Mouse (Mus musculus): ENCODE measurements around the gene Efcab14. TPM values are rescaled to one million over a fixed set of nuclear protein-coding genes. Genes with fewer than 3 reads are reported as not detected.
A peak's percentile ranks its signal among the peaks of the same experiment; 100 is the strongest.

Efcab14 gene
- polyA plus RNA-seq (2015; fragmentation: Nextera tagmentation; extraction: Ambion mirVana), result 24.4 and 26.8 TPM in 2 replicates

DNA sequence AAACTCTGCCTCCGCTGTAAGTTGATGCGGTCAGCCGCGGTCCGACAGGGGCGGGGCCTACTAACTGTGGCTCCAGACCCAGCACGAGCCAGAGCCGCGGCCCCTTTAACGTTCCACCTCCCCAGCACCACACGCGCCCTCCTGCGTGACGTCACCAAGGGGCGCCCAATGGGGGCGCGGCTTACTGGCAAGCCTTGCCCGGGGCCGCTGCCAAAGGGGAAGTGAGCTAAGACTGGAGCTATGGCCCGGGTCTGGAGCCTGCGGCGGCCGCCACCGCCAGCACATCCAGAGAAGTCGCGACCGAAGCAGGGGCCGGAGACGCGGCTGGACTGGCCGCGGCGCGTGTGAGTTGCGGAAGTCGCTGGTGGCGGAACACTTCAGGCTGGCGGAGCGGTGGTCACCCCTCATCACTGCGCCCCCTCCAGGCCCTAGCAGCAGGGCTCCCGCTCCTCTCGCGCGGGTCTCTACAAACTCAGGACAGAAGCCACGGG is at the start of gene Efcab14:
Gene Efcab14, plus strand, starts transcription at position 194 of the 491 bp plus-strand sequence.
- under 1% methylated on average over 39 of the region's 45 CpGs for WGBS

DNA sequence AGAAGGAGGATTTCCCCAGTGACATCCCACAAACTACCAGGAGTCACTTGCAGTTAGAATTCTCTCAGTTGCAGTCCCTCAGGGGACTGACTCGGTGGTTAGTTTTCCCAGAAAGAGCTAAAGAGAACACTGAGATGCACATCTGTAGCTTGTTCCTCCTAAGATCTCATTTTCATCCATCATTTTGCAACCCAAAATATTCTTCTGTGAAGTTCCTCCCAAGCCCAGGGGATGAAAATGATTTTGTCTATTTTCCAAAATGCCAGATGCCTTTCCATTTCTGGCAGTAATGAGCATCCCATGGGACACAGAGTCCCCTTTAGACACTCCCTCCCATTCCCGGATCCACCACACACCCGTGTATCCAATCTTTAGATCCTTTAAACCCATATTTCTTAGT is 36.1 kb upstream of the Efcab14 start:
- H3K36me3 ChIP-seq (ENCODE audit: insufficient read depth, low read length), result no peaks in the 10 kb centered on the region
- no peak overlapping the region for H3K27ac ChIP-seq (ENCODE audit: low read length)
- H3K9ac ChIP-seq (replicated peaks; ENCODE audit: low read depth), result no peak overlapping the region
- H3K27me3 ChIP-seq (replicated peaks; ENCODE audit: insufficient read depth, low read length), result no peaks in the 10 kb centered on the region
- H3K9me3 ChIP-seq (ENCODE audit: low read length), result no peaks in the 10 kb centered on the region
- no peak for TF ChIP-seq EP300 (IDR thresholded peaks at IDR 0.05)
- TF ChIP-seq CTCF (IDR thresholded peaks at IDR 0.05), result no peak
- H3K4me3 ChIP-seq (ENCODE audit: low read depth, low read length), result no peak overlapping the region
- ATAC-seq (no peak), DNase-seq (ENCODE audit: low spot score) (no peak)
- no peak overlapping the region for H3K4me2 ChIP-seq (replicated peaks; ENCODE audit: low read depth, low read length)
- 61% methylated on average over 3 of the region's 3 CpGs for WGBS
- H3K4me1 ChIP-seq (ENCODE audit: insufficient read depth, low read depth, low read length), result no peaks in the 10 kb centered on the region

More for the DNA sequence above, at the start of gene Efcab14:
- no peaks in the 10 kb centered on the region; the same call in 1 of the 2 replicates for H3K4me1 ChIP-seq (ENCODE audit: insufficient read depth, low read depth, low read length)
- H3K27me3 ChIP-seq (replicated peaks; ENCODE audit: insufficient read depth, low read length), result no peaks in the 10 kb centered on the region
- peak within 1 kb of the TSS; percentile 74 for H3K4me3 ChIP-seq (ENCODE audit: low read depth, low read length)
- H3K4me2 ChIP-seq (replicated peaks; ENCODE audit: low read depth, low read length), result peak within 1 kb of the TSS; percentile 80
- peaks cover 6% of the 10 kb centered on the region; the same call in 1 of the 2 replicates for H3K36me3 ChIP-seq (ENCODE audit: insufficient read depth, low read length)
- no peaks in the 10 kb centered on the region for H3K9me3 ChIP-seq (ENCODE audit: low read length)
- no peak for TF ChIP-seq EP300 (IDR thresholded peaks at IDR 0.05)
- peak; percentile 67 for TF ChIP-seq CTCF (IDR thresholded peaks at IDR 0.05)
- DNase-seq (ENCODE audit: low spot score), result peak; percentile 98
- H3K9ac ChIP-seq (replicated peaks; ENCODE audit: low read depth), result peak within 1 kb of the TSS; percentile 78
- peak within 1 kb of the TSS; percentile 92 for H3K27ac ChIP-seq (ENCODE audit: low read length)
- ATAC-seq, result peak; percentile 100

DNA sequence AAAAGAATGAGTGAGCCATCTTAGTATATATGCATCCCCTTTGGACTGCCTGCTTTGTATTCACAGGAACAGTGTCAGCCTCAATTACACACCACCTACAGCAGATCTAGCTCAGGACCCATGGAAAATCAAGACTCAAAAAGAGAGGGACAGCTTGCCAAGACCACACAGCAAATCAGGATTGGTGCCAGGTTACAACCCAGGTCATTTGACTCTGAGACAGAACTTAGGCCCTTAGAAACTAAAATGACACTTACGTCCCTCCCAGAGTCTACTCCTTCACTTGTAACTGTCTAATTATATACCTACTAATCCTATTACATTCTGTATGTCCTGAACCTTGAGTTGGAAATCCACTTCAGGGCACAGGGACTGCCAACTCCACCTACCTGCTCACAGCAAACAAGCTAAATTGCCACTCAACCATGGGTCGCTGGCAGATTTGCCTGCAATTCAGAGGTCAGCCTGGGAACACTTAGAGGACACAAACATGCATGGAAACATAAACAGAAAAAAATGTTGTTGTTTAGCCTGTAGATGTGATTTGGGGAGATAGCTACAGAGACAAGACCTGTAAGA is 33.5 kb upstream of the Efcab14 start:
- H3K4me1 ChIP-seq (ENCODE audit: insufficient read depth, low read depth, low read length), result no peaks in the 10 kb centered on the region
- H3K9ac ChIP-seq (replicated peaks; ENCODE audit: low read depth), result no peak overlapping the region
- no peaks in the 10 kb centered on the region for H3K36me3 ChIP-seq (ENCODE audit: insufficient read depth, low read length)
- no peak for ATAC-seq
- WGBS, result 58% methylated on average over 2 of the region's 2 CpGs
- no peak overlapping the region for H3K27ac ChIP-seq (ENCODE audit: low read length)
- no peaks in the 10 kb centered on the region for H3K9me3 ChIP-seq (ENCODE audit: low read length)
- no peak for TF ChIP-seq EP300 (IDR thresholded peaks at IDR 0.05)
- no peak for TF ChIP-seq CTCF (IDR thresholded peaks at IDR 0.05)
- H3K4me3 ChIP-seq (ENCODE audit: low read depth, low read length), result no peak overlapping the region
- peak; percentile 9 for DNase-seq (ENCODE audit: low spot score)
- no peak overlapping the region for H3K4me2 ChIP-seq (replicated peaks; ENCODE audit: low read depth, low read length)
- H3K27me3 ChIP-seq (replicated peaks; ENCODE audit: insufficient read depth, low read length), result no peaks in the 10 kb centered on the region

GRCm38 (mm10) chr4:115708974-115709593 is 28.5 kb upstream of the Efcab14 start:
- 47% methylated on average over 13 of the region's 13 CpGs for WGBS
- Histone ChIP-seq H3K4me2 (replicated peaks; ENCODE audit: low read depth, low read length) (0 out of 2 replicates have a peak overlapping the region, but pooled peaks have one; percentile 2), H3K9me3 (ENCODE audit: low read length) (no peaks in the 10 kb centered on the region), H3K9ac (replicated peaks; ENCODE audit: low read depth) (no peak overlapping the region), H3K4me3 (ENCODE audit: low read depth, low read length) (no peak overlapping the region), H3K4me1 (ENCODE audit: insufficient read depth, low read depth, low read length) (no peaks in the 10 kb centered on the region), H3K36me3 (ENCODE audit: insufficient read depth, low read length) (no peaks in the 10 kb centered on the region), H3K27ac (ENCODE audit: low read length) (0 out of 2 replicates have a peak overlapping the region, but pooled peaks have one; percentile 45), H3K27me3 (replicated peaks; ENCODE audit: insufficient read depth, low read length) (no peaks in the 10 kb centered on the region)
- peak; percentile 56 for DNase-seq (ENCODE audit: low spot score)
- TF ChIP-seq CTCF (IDR thresholded peaks at IDR 0.05), result no peak
- peak; percentile 48 for TF ChIP-seq EP300 (IDR thresholded peaks at IDR 0.05)
- peak; percentile 72 for ATAC-seq

DNA sequence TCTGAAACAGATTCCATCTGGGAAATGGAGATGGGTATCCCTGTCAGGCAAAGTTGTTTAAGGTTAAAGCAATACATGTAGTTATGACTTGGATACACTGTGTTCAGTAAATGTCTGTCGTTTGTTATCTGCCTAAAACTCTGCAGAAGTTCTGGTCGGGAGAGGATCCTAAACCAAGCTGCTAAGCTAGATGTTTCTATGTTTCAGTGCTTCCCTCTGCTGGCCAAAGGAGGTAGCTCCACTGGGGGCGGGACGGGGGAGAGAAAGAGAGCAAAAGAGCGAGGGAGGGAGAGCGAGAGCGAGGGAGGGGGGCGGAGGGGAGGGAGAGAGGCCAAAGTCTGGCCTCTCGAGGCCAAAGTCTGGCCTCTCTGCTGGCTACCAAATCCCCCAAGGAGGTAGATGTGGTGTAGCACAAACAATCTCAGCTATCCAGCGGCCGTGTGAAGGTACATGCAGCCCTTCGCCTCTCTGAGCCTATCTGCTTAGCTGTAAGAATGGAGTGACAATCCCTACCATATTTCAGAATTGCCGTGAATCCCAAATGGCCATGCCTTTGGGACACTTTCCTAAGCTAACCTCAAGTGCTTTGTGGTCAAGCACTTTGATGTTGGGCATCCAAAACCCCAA is 27.6 kb upstream of the Efcab14 start:
- 7% methylated on average over 11 of the region's 13 CpGs for WGBS
- peak; percentile 64 for ATAC-seq
- TF ChIP-seq EP300 (IDR thresholded peaks at IDR 0.05), result no peak
- peak; percentile 87 for TF ChIP-seq CTCF (IDR thresholded peaks at IDR 0.05)
- Histone ChIP-seq H3K4me1 (ENCODE audit: insufficient read depth, low read depth, low read length) (no peaks in the 10 kb centered on the region), H3K4me3 (ENCODE audit: low read depth, low read length) (no peak overlapping the region), H3K9me3 (ENCODE audit: low read length) (no peaks in the 10 kb centered on the region), H3K4me2 (replicated peaks; ENCODE audit: low read depth, low read length) (0 out of 2 replicates have a peak overlapping the region, but pooled peaks have one; percentile 2), H3K27me3 (replicated peaks; ENCODE audit: insufficient read depth, low read length) (no peaks in the 10 kb centered on the region), H3K9ac (replicated peaks; ENCODE audit: low read depth) (no peak overlapping the region), H3K27ac (ENCODE audit: low read length) (0 out of 2 replicates have a peak overlapping the region, but pooled peaks have one; percentile 45), H3K36me3 (ENCODE audit: insufficient read depth, low read length) (no peaks in the 10 kb centered on the region)
- DNase-seq (ENCODE audit: low spot score), result peak; percentile 79

- 19% methylated on average over 5 of the region's 5 CpGs for WGBS
- Histone ChIP-seq H3K4me3 (ENCODE audit: low read depth, low read length) (no peak overlapping the region), H3K27ac (ENCODE audit: low read length) (no peak overlapping the region), H3K4me2 (replicated peaks; ENCODE audit: low read depth, low read length) (no peak overlapping the region), H3K9me3 (ENCODE audit: low read length) (no peaks in the 10 kb centered on the region), H3K27me3 (replicated peaks; ENCODE audit: insufficient read depth, low read length) (0 out of 2 replicates have a peak, but pooled peaks cover 3% of the 10 kb centered on the region), H3K36me3 (ENCODE audit: insufficient read depth, low read length) (no peaks in the 10 kb centered on the region), H3K9ac (replicated peaks; ENCODE audit: low read depth) (no peak overlapping the region), H3K4me1 (ENCODE audit: insufficient read depth, low read depth, low read length) (no peaks in the 10 kb centered on the region)
- DNase-seq (ENCODE audit: low spot score) (peak; percentile 69), ATAC-seq (no peak)
- TF ChIP-seq CTCF (IDR thresholded peaks at IDR 0.05), result no peak
- no peak for TF ChIP-seq EP300 (IDR thresholded peaks at IDR 0.05)
Observed at GRCm38 (mm10) chr4:115728721-115729120, 8.8 kb upstream of the Efcab14 start.

All from lung, postnatal 0 days (tissue).